Mouse (Mus musculus): ENCODE results near the gene Arap1. TPM values are rescaled to one million over a fixed set of nuclear protein-coding genes. Genes with fewer than 3 reads are reported as not detected.

The Arap1 gene
- polyA plus RNA-seq, 1 experiment from 2014 or later = 33.9 TPM

GRCm38 (mm10) chr7:101311061-101311460, 36.8 kb upstream of the Arap1 start:
- 23% methylated on average over 2 of the region's 2 CpGs for WGBS
- ATAC-seq (replicated peaks; ENCODE audit: low FRiP score) = no peak
- H3K9ac ChIP-seq (ENCODE audit: low read depth, low read length) = peak overlapping the region; percentile 31
- no peak overlapping the region for H3K27ac ChIP-seq (ENCODE audit: low read depth, low read length)
- H3K9me3 ChIP-seq (ENCODE audit: control insufficient read depth, low read length) = no peaks in the 10 kb centered on the region
- H3K4me1 ChIP-seq (replicated peaks; ENCODE audit: control insufficient read depth, insufficient read depth, low read length) = peaks cover 12% of the 10 kb centered on the region
- no peaks in the 10 kb centered on the region for H3K27me3 ChIP-seq (replicated peaks; ENCODE audit: control insufficient read depth, insufficient read depth, low read length)
- no peak for DNase-seq (ENCODE audit: low spot score)
- peak overlapping the region; percentile 58 for H3K4me3 ChIP-seq (ENCODE audit: low read depth, low read length)
- H3K4me2 ChIP-seq = peak overlapping the region; percentile 67
- H3K36me3 ChIP-seq (ENCODE audit: control insufficient read depth, insufficient read depth, low read length) = no peaks in the 10 kb centered on the region

DNA sequence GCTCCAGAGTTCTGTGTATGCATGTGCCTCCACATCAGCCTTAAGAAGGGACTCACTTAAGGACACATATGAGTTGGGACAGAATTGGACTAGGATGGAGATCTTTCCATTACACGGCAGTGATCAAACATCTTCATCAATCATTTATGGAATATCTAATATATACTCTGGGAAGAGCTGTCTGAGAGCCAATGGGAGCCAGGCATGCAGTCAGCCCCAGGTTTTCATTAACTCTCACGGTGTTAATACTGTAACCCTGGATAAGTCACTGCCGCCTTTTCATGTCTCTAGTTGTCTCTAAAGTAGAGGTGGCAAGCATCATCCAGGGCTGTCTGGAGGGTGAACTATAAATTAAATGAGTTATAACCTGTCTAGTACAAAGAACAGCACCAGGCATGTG, 34.8 kb upstream of the Arap1 start:
- no peaks in the 10 kb centered on the region for H3K27me3 ChIP-seq (replicated peaks; ENCODE audit: control insufficient read depth, insufficient read depth, low read length)
- no peak overlapping the region for H3K4me3 ChIP-seq (ENCODE audit: low read depth, low read length)
- ATAC-seq (replicated peaks; ENCODE audit: low FRiP score) (no peak), DNase-seq (ENCODE audit: low spot score) (no peak)
- no peak overlapping the region for H3K4me2 ChIP-seq
- no peak overlapping the region for H3K27ac ChIP-seq (ENCODE audit: low read depth, low read length)
- peaks cover 31% of the 10 kb centered on the region for H3K4me1 ChIP-seq (replicated peaks; ENCODE audit: control insufficient read depth, insufficient read depth, low read length)
- 0 out of 2 replicates have a peak overlapping the region, but pooled peaks have one; percentile 25 for H3K9ac ChIP-seq (ENCODE audit: low read depth, low read length)
- no peaks in the 10 kb centered on the region for H3K36me3 ChIP-seq (ENCODE audit: control insufficient read depth, insufficient read depth, low read length)
- no peaks in the 10 kb centered on the region for H3K9me3 ChIP-seq (ENCODE audit: control insufficient read depth, low read length)
- WGBS = 73% methylated on average over 3 of the region's 3 CpGs

DNA sequence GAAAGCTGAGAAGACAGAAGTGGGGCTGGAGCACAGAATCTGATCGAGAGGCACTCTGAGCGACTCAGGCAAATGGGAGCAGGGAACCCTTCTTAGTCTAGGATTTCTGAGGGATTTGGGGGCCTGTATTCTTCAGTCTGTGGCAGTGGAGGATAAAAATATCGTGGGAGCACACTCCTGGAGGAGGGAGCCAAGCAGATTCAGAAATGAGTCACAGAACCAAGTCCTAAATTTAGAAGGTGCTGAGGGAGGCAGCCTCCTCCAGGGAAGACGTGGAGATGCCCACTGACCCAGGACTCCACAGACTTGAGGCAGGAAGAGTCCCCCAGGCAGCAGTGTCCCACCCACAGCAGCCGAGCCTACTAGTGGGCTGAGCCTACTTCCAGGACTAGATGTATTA, 33.5 kb upstream of the Arap1 start:
- H3K9ac ChIP-seq (ENCODE audit: low read depth, low read length) = no peak overlapping the region
- no peaks in the 10 kb centered on the region for H3K9me3 ChIP-seq (ENCODE audit: control insufficient read depth, low read length)
- DNase-seq (ENCODE audit: low spot score) (no peak), ATAC-seq (replicated peaks; ENCODE audit: low FRiP score) (no peak)
- no peaks in the 10 kb centered on the region for H3K27me3 ChIP-seq (replicated peaks; ENCODE audit: control insufficient read depth, insufficient read depth, low read length)
- H3K4me2 ChIP-seq = no peak overlapping the region
- no peak overlapping the region for H3K27ac ChIP-seq (ENCODE audit: low read depth, low read length)
- H3K36me3 ChIP-seq (ENCODE audit: control insufficient read depth, insufficient read depth, low read length) = no peaks in the 10 kb centered on the region
- H3K4me3 ChIP-seq (ENCODE audit: low read depth, low read length) = no peak overlapping the region
- H3K4me1 ChIP-seq (replicated peaks; ENCODE audit: control insufficient read depth, insufficient read depth, low read length) = peaks cover 43% of the 10 kb centered on the region
- 62% methylated on average over 5 of the region's 5 CpGs for WGBS

- Histone ChIP-seq H3K36me3 (ENCODE audit: control insufficient read depth, insufficient read depth, low read length) (no peaks in the 10 kb centered on the region), H3K4me3 (ENCODE audit: low read depth, low read length) (no peak overlapping the region), H3K9me3 (ENCODE audit: control insufficient read depth, low read length) (no peaks in the 10 kb centered on the region), H3K27ac (ENCODE audit: low read depth, low read length) (peak overlapping the region; percentile 62; the same call in 1 of the 2 replicates), H3K9ac (ENCODE audit: low read depth, low read length) (peak overlapping the region; percentile 37; the same call in 1 of the 2 replicates), H3K4me2 (peak overlapping the region; percentile 39), H3K4me1 (replicated peaks; ENCODE audit: control insufficient read depth, insufficient read depth, low read length) (peaks cover 56% of the 10 kb centered on the region), H3K27me3 (replicated peaks; ENCODE audit: control insufficient read depth, insufficient read depth, low read length) (no peaks in the 10 kb centered on the region)
- ATAC-seq (replicated peaks; ENCODE audit: low FRiP score) (peak; percentile 71; the same call in 1 of the 2 replicates), DNase-seq (ENCODE audit: low spot score) (no peak)
Observed at GRCm38 (mm10) chr7:101315699-101316098, 32.2 kb upstream of the Arap1 start.

DNA sequence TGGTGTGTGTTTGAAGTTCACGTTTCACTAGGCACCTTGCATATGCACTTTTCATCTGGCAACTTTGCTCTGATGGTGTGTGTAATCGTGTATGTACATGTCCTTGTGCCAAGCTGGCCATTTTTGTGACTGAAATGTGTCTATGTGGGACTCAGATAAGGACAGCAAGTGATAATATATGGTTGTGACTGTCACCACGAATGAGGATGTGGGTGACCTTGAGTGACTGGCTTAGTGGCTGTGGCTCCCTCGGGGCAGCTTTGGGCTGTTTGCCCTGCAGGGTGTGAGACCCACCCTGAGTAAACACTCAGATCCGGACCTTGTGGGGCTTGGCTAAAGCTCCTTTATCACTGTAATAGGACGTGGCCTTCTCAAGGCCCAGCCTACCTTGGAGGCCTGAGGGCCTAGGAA, 31.3 kb upstream of the Arap1 start:
- no peaks in the 10 kb centered on the region for H3K27me3 ChIP-seq (replicated peaks; ENCODE audit: control insufficient read depth, insufficient read depth, low read length)
- H3K27ac ChIP-seq (ENCODE audit: low read depth, low read length) = peak overlapping the region; percentile 66
- WGBS = 30% methylated on average over 6 of the region's 6 CpGs
- no peak overlapping the region for H3K4me3 ChIP-seq (ENCODE audit: low read depth, low read length)
- H3K4me1 ChIP-seq (replicated peaks; ENCODE audit: control insufficient read depth, insufficient read depth, low read length) = peaks cover 61% of the 10 kb centered on the region
- H3K4me2 ChIP-seq = no peak overlapping the region
- DNase-seq (ENCODE audit: low spot score) = no peak
- no peaks in the 10 kb centered on the region for H3K9me3 ChIP-seq (ENCODE audit: control insufficient read depth, low read length)
- ATAC-seq (replicated peaks; ENCODE audit: low FRiP score) = peak; percentile 37
- H3K9ac ChIP-seq (ENCODE audit: low read depth, low read length) = 0 out of 2 replicates have a peak overlapping the region, but pooled peaks have one; percentile 36
- H3K36me3 ChIP-seq (ENCODE audit: control insufficient read depth, insufficient read depth, low read length) = no peaks in the 10 kb centered on the region

DNA sequence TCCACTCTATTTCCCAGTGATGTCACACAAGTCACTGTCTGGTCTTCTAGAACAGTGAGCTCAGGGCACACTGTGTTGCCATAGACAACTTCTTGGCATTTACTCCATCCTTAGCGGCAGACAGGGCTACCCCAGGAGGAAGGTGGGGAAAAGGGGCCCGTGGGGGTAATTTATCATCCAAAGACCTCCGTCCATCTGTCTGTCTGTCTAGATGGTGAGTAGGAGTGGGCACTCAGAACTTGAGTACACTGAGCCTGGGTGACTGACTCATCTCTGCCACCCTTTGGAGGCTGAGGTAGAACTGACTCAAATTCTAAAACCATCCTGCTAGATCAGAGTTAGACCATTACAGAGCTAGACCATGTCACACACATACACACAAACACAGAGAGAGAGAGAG, 30.9 kb upstream of the Arap1 start, which contains the start of gene Stard10:
Gene Stard10 (plus strand): TSS at position 73 of the 400 bp plus-strand sequence.
- Histone ChIP-seq H3K4me2 (peak within 1 kb of the TSS; percentile 39), H3K27me3 (replicated peaks; ENCODE audit: control insufficient read depth, insufficient read depth, low read length) (no peaks in the 10 kb centered on the region), H3K4me3 (ENCODE audit: low read depth, low read length) (no peak within 1 kb of the TSS), H3K4me1 (replicated peaks; ENCODE audit: control insufficient read depth, insufficient read depth, low read length) (peaks cover 63% of the 10 kb centered on the region), H3K9ac (ENCODE audit: low read depth, low read length) (peak within 1 kb of the TSS; percentile 37; the same call in 1 of the 2 replicates), H3K36me3 (ENCODE audit: control insufficient read depth, insufficient read depth, low read length) (no peaks in the 10 kb centered on the region), H3K27ac (ENCODE audit: low read depth, low read length) (peak within 1 kb of the TSS; percentile 66), H3K9me3 (ENCODE audit: control insufficient read depth, low read length) (no peaks in the 10 kb centered on the region)
- DNase-seq (ENCODE audit: low spot score) (no peak), ATAC-seq (replicated peaks; ENCODE audit: low FRiP score) (no peak)
- 63% methylated on average over 3 of the region's 3 CpGs for WGBS

GRCm38 (mm10) chr7:101318848-101319247, 29.0 kb upstream of the Arap1 start:
- ATAC-seq (replicated peaks; ENCODE audit: low FRiP score) = peak; percentile 30
- H3K9ac ChIP-seq (ENCODE audit: low read depth, low read length) = no peak overlapping the region
- 35% methylated on average over 4 of the region's 4 CpGs for WGBS

DNA sequence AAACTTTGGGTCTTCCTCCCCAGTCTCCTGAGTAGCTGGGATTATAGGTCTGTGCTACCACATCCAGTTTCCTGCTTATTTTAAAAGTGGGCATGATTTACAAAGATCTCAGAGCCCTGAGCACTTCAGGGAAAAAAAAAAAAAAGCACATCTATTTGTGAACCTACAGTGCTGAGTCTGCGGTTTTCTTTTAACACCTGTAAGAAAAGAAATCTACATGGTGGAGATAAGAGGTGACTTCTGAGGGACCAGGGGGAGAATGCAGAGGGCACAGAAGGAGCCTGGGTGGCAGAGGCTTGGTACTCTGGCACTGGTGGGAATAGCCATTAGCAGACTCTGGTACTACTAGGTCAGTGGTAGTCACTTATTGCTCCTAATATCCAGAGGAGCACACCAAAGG, 28.1 kb upstream of the Arap1 start:
- DNase-seq (ENCODE audit: low spot score) (no peak), ATAC-seq (replicated peaks; ENCODE audit: low FRiP score) (no peak)
- H3K4me1 ChIP-seq (replicated peaks; ENCODE audit: control insufficient read depth, insufficient read depth, low read length) = peaks cover 82% of the 10 kb centered on the region
- no peak overlapping the region for H3K9ac ChIP-seq (ENCODE audit: low read depth, low read length)
- 73% methylated on average over 1 of the region's 1 CpGs for WGBS
- peak overlapping the region; percentile 99 for H3K4me2 ChIP-seq
- H3K9me3 ChIP-seq (ENCODE audit: control insufficient read depth, low read length) = no peaks in the 10 kb centered on the region
- H3K27ac ChIP-seq (ENCODE audit: low read depth, low read length) = peak overlapping the region; percentile 80
- no peaks in the 10 kb centered on the region for H3K36me3 ChIP-seq (ENCODE audit: control insufficient read depth, insufficient read depth, low read length)
- no peaks in the 10 kb centered on the region for H3K27me3 ChIP-seq (replicated peaks; ENCODE audit: control insufficient read depth, insufficient read depth, low read length)
- H3K4me3 ChIP-seq (ENCODE audit: low read depth, low read length) = no peak overlapping the region

More at GRCm38 (mm10) chr7:101318848-101319247, 29.0 kb upstream of the Arap1 start:
- H3K4me3 ChIP-seq (ENCODE audit: low read depth, low read length) = no peak overlapping the region
- H3K36me3 ChIP-seq (ENCODE audit: control insufficient read depth, insufficient read depth, low read length) = no peaks in the 10 kb centered on the region
- peaks cover 79% of the 10 kb centered on the region for H3K4me1 ChIP-seq (replicated peaks; ENCODE audit: control insufficient read depth, insufficient read depth, low read length)
- no peaks in the 10 kb centered on the region for H3K27me3 ChIP-seq (replicated peaks; ENCODE audit: control insufficient read depth, insufficient read depth, low read length)
- peak overlapping the region; percentile 8; the same call in 1 of the 2 replicates for H3K4me2 ChIP-seq
- H3K9me3 ChIP-seq (ENCODE audit: control insufficient read depth, low read length) = no peaks in the 10 kb centered on the region
- H3K27ac ChIP-seq (ENCODE audit: low read depth, low read length) = peak overlapping the region; percentile 64; the same call in 1 of the 2 replicates
- no peak for DNase-seq (ENCODE audit: low spot score)
